Mouse (Mus musculus) activated CD4-positive, CD25-positive, alpha-beta regulatory T cell, adult 9 weeks (primary cell): ENCODE results near the gene Nhej1. TPM values are rescaled to one million over a fixed set of nuclear protein-coding genes. Genes with fewer than 3 reads are reported as not detected.

ENCODE experiments used
- polyA plus RNA-seq: library from polyadenylated mRNA; unstranded; fragments of 100-300 nt; shearing (Covaris generic); gene quantifications from one replicate; pipeline ENCODE4 v1.2.1, GENCODE M21; 2017

Gene Nhej1
- 9.5 TPM for polyA plus RNA-seq

DNA sequence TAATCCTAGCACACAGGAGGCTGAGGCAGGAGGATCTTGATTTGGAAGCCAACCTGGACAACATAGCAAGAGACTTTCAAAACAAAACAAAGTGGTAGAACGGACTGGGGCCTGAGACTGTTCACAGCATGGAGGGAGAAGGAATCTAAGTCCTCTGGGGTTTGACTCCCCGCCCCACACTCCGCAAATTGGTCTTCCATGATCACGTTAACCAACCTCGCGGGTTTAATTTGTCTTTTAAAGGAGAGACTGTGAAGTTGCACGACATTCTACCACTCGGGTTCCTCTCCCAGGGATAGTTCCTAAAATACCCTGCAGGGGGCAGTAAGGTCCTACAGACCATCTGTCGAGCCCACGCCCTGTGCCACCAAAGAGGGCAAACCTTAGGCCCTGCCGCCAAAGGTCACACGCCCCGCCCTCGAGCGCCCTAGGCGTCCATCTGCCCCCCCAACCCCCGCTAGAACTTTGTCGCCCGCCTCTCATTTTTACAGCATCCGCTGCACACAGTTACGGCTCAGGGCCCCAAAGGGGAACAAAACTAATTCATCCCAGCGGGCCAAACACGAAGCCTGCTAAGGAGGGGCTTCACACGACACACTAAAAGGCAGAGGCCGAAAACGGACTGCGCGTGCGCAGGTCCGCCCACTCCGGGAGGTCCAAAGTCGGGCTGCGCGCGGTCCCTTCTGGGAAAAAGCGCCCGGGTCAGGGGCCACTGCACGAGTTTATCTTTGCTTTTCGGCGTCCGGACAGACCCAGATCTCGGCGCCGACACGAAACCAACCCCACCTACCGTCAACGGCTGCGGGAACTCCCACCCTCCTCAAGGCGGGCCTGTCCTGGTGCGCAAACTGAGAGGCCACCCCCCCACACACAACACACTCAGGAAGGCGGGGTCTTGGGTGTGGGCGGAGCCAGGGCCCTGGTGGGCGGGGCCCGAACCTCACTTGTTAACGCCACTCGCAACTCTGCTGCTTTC is at the start of gene Nhej1:
Gene Nhej1 (minus strand): TSS at position 855 of the 976 bp plus-strand sequence.

GRCm38 (mm10) chr1:75168472-75169464 is 43.8 kb upstream of the Nhej1 start, which contains the start of gene Zfand2b:
Zfand2b (plus strand) TSS chr1:75168646.

GRCm38 (mm10) chr1:75142301-75143261 is 17.6 kb upstream of the Nhej1 start, which contains the start of the genes Cnppd1 and Retreg2:
Cnppd1 (minus strand) TSS chr1:75142711.
Retreg2 (plus strand) TSS chr1:75142778.

DNA sequence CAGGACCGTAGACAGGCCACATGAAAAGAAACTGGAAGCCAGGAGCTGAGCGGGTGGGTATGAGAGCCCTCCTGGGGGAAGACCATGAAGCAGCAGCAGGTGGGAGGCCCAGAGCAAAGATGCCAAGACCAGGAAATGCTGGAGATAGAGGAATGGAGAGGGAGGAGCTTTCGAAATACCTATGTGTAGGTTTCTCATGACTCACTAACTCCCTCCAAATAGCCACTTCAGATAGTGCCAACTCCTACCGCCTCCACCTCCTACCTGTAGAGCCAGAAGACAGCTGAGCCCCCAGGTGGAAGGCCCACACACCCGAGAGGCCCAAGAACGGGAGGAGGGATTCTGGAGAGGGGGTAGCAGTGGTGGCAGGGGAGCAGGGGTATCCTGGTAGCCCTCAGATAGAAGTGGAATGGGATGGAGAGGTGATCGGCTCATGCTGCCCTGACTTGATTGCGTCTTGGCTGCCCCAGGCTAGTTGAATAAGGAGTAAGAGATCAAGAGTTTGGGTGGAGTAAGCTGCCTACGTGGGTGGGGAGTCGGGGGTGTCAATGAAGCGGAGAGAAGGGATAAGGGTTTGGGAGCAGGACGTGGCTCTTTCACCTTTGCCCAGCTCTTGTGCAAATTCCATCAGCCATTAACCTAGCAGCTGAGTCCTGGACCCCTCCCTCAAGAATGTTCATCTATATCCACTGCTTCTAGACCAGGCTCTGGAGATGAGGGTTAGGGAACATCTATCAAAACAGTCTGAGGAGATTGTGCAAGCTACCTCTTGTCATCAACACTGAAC is 8.6 kb upstream of the Nhej1 start, which contains the start of gene Slc23a3:
Gene Slc23a3 (minus strand): TSS at position 470 of the 787 bp plus-strand sequence.

DNA sequence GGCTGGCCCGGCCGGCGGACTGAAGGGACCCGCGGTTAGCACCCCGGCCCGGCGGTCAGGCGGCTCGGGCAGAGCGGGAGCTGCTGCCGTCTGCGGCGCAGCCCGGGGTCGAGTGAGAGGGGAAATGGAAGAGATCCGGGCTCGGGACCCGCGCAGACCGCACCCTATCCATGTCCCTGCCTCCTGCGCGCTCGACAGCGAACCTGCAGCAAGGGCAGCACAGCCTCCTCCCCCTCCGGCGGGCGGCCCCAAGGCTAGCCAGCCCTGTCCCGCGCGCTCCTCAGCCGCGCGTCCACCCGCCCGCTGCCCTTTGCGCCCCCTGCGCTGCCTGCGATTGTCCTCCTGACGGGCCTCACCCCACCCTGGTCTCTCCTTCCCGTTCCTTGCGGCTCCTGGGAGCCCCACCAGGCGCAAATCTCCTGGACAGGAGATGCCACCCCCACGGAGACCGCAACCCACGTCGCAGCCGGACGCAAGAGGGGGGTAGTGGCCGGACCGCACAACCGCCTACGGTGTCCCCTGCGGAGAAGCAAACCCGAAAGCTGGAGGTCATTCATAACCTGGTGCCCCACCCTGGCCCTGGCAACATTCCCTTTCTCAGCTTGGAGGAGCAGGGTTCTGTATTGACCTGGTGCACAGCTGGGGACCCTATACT is 173.3 kb downstream of the Nhej1 start, which contains the start of gene Ihh:
Gene Ihh (minus strand): TSS at position 117 of the 655 bp plus-strand sequence.

DNA sequence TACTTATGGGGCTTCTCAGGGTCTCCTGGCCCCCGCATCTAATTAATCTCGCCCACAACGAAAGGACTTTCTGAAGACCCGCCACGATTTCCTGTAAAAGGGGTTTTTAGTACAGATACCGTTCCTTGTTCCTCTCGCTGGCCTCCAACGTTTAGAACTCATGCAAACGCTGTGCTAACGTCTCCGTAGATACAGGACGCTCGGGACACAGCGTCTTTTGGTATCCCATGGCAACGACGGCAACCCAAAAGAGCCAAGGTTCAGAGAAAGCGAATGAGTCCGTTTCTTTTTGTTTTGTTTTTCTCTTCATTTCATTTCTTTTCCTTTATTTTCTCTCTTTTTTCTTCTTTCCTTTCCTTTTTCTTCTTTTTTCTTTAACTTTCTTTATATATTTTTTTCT is 189.6 kb downstream of the Nhej1 start, which contains the start of gene Cfap65:
Gene Cfap65 (minus strand): TSS at position 198 of the 400 bp plus-strand sequence.

Other genes starting within 250 kb of the Nhej1 start
- not detected for gene Fev, start 239.8 kb downstream of the Nhej1 start, polyA plus RNA-seq
- gene Cryba2, start 232.1 kb downstream of the Nhej1 start, polyA plus RNA-seq, result not detected
- gene Cfap65, start 189.6 kb downstream of the Nhej1 start, polyA plus RNA-seq, result 0.09 TPM
- not detected for gene Ihh, start 173.5 kb downstream of the Nhej1 start, polyA plus RNA-seq
- gene Slc23a3, start 8.7 kb upstream of the Nhej1 start, polyA plus RNA-seq, result 0.35 TPM
- 173 TPM for gene Cnppd1, start 17.5 kb upstream of the Nhej1 start, polyA plus RNA-seq
- 17.2 TPM for gene Retreg2, start 17.6 kb upstream of the Nhej1 start, polyA plus RNA-seq
- 70.6 TPM for gene Zfand2b, start 43.4 kb upstream of the Nhej1 start, polyA plus RNA-seq
- 4.2 TPM for gene Abcb6, start 55.2 kb upstream of the Nhej1 start, polyA plus RNA-seq
- 49.8 TPM for gene Ankzf1, start 67.0 kb upstream of the Nhej1 start, polyA plus RNA-seq
- gene Atg9a, start 67.0 kb upstream of the Nhej1 start, polyA plus RNA-seq, result 25.5 TPM
- gene Glb1l, start 85.6 kb upstream of the Nhej1 start, polyA plus RNA-seq, result 14.3 TPM
- gene Stk16, start 85.6 kb upstream of the Nhej1 start, polyA plus RNA-seq, result 115 TPM
- 349 TPM for gene Tuba4a, start 94.7 kb upstream of the Nhej1 start, polyA plus RNA-seq
- not detected for gene A630095N17Rik, start 106.9 kb upstream of the Nhej1 start, polyA plus RNA-seq
- 36.8 TPM for gene Dnajb2, start 111.2 kb upstream of the Nhej1 start, polyA plus RNA-seq
- gene Ptprn, start 139.3 kb upstream of the Nhej1 start, polyA plus RNA-seq, result 0.15 TPM
- not detected for gene Resp18, start 153.2 kb upstream of the Nhej1 start, polyA plus RNA-seq
- 79.7 TPM for gene Dnpep, start 192.8 kb upstream of the Nhej1 start, polyA plus RNA-seq
- 0.12 TPM for gene Des, start 235.1 kb upstream of the Nhej1 start, polyA plus RNA-seq